Mouse (Mus musculus) megakaryocyte, embryonic 14.5 days (primary cell): ENCODE measurements around the gene Grik3.

Experiments used
- FLI1 ChIP-seq: IDR thresholded peaks from 2 replicates; pipeline ENCODE4 v1.6.1; 2012; ENCODE audit warnings: low read length, inconsistent platforms, mixed read lengths
- GATA1 ChIP-seq: IDR thresholded peaks from 3 replicates; pipeline ENCODE4 v1.6.1; 2012; ENCODE audit warnings: mixed read lengths, low read length, inconsistent platforms, borderline replicate concordance

DNA sequence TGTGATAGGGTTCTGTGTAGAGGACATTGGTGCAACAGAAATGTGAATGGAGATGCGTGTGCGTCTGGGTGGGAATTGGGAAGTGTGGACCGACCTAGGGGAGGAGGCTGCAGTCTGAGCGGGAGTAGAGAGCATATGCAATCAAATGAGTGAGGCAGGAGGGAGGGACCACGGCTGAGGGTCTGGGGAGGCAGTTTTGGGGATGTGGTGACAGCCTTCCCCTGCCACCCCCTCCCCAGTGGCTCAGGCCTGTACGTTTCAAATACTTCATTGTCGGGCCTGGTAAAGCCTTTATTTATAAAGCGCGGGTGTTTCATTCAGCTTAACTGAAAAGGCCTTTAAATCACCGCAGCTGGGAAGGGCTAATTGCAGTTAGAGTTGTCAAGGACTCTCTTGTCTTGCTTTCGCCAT lies 44.5 kb downstream of the Grik3 start:
- TF ChIP-seq GATA1: no peak
- no peak for TF ChIP-seq FLI1
